Mouse (Mus musculus) frontal cortex, postnatal 14 days (tissue): Measurements from ENCODE around the gene Fam71f1.

Experiments
- DNase-seq, 2 experiments: peaks; one replicate each; pipeline ENCODE4 v3.0.0; 2022; ENCODE audit warnings: low spot score in 2 of 2

Fam71f1 gene

DNA sequence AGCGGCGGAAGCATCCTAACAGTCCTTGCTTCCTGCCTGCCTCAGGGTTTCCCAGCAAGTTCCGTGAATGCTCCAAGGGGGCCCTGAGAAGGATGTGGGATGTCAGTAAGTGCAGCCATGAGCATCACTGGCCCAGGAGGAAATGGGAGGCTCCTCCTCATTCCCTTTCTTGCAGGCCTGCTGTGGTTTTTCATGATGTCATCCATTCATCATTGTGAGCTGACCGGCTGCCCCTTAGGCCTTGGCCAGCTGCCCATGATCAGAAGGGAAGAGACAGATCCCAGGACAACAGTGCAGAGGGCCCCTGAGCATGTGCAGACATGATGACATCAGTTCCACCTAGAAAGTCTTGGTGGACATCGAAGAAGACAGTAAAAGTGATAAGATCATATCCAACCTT, at the start of gene Fam71f1:
Gene Fam71f1 (plus strand): TSS at position 262 of the 400 bp plus-strand sequence.
- DNase-seq = no peak

- no peak for DNase-seq
Measured at GRCm38 (mm10) chr6:29270961-29271360, 48.0 kb upstream of the Fam71f1 start.

DNA sequence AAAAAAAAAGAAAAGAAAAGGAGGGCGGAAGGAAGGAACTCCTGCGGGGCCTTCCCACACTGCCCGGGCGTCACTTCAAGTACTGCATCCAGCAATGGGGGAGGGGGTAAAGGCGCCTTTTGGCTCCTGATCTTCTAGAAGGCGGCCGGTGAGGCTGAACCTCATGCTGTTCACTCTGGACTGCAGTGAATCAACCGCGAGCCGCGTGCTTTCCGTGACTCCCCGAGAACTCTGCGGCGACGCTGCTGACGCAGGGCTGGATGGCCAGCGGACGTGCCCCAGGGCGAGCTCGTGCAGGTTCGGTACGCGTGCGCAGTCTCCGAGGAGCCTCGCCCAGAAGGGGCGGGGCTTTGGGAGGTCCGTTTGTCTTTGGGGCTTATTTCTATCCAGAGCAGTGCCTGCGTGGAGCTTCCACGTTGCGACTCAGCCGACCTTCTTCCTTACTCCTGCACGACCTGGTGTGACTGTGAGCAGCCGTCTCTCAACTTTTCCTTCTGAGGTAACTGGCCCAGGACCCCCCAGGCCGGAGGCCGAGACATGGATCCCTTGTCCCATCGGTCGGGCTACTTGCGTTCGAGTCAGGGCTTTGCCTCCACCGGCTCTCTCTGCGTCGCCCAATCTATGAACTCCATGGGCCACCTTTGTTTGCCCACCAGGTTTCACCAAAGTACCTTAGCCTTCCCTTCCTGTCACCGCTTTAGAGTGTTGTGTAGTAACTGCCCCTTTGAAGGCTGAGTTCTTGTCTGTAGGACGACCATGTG, 46.4 kb upstream of the Fam71f1 start, which contains the start of gene Hilpda:
Gene Hilpda (plus strand): TSS at position 177 of the 761 bp plus-strand sequence.
- DNase-seq = peak; percentile 78 to 85

DNA sequence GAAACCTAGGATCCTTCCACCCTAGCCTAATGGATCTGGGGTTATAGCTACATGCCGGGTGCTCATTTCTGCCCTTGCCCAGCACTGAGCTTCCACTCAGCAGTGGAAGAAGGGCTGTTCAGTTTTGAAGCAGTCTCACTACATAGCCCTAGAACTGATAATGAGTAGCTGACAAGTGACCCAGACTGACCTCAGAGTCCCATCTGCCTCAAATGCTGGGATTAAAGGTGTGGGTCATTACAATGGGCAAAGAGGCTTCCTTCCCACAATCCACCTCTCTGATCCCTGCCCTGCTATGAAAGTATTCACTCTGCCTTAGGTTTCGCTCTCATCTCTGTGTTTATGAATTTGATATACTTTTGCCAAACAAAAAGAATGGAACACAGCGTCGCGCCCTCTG, 42.2 kb upstream of the Fam71f1 start:
- DNase-seq = no peak

- DNase-seq = peak in 1 of 2 experiments; percentile 23
Measured at GRCm38 (mm10) chr6:29278513-29279267, 40.2 kb upstream of the Fam71f1 start.

- no peak for DNase-seq
Measured at GRCm38 (mm10) chr6:29279293-29279692, 39.6 kb upstream of the Fam71f1 start, which contains the start of gene Fam71f2. Gene Fam71f2 (plus strand): TSS chr6:29279593.

DNA sequence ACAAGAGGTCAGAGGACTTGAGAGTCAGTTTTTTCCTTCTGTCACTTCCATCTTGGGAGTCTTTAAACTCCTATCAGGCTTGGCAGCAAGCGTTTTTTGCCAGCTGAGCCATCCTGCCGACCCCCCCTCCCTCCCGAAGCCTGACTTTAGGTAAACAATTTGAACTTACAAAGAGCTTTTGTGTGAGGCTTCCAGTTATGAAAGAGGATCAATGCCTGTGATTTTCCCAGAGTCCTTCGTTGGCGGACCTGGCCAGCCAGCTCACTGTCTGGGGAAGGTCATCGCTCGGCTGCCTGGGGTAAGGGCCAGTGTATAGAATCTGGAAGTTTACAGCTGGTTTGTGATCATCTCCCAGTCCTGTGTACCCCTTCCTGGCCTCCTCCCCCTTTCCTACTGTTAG, 38.3 kb upstream of the Fam71f1 start:
- no peak for DNase-seq

DNA sequence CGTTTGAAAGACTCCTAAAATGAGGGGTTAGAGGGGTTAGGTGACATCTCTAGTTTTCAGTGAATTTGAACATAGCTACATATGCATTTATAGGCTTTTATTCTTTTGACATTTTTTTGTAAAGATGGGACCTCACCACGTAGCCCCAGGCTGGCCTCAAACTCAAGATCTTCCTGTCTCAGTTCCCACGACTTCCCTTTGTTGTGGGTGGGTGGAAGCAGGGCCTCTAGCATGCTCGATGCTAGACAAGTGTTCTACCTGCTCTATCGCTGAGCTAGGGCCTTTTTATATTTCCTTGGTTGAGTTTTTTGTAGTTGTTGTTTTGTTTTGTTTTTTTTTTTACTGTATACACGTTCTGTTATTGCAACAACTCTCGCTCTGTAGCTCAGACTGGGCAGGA, 32.1 kb upstream of the Fam71f1 start:
- DNase-seq = no peak

DNA sequence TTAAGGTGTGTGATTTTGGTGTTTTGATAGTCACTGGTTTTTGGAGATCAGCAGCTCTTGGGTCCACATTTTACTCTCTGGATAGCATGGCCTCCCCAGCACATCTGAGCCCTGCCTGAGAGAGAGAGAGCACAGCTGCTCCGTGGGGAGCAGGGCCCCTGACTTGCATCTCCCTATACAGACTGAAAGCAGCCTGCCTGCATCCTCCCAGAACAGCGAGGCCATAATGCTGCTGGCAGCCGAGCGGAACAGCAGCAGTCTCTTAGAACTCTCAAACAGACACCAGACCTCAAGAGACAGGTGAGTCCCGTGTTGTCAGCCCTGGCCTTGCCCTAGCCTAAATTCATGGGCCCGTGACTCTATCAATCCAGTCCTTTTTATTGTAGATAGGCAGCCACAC, 31.5 kb upstream of the Fam71f1 start:
- no peak for DNase-seq

DNA sequence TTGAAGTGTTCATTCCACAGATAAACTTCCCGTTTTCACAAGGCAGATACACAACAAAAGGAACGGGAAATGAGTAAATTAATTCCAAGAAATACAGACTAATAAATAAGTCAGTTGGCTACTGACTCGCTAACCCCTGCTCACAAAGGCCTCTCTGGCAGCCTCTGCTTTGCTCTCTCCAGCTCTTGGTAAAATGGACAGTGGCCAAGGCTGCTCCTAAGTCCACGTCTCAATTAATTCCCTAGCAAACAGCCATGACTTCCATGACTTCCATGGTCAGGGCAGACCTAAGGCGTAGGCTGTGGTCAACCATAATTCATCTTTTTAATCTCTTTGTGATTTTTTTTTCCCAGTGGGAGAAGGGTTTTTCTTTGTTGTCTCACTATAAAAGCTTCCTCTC, 31.0 kb upstream of the Fam71f1 start:
- no peak for DNase-seq

DNA sequence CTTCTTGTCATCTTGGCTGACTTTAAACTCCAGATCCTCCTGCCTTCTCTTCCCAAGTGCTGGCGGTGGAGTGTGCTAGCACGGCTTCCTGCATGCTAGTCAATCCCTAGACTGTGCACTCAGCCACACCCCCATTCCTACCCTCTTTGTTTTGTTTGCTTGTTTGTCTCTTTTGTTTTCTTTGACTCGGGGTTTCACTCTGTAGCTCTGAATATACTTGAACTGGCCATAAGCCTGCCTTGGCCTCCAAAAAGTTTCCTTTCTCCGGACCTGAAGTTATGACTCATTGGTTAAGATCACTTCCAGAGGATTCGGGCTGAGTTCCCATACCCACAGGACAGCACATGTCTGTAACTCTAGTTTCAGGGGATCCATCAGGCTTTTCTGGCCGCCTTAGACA, 30.3 kb upstream of the Fam71f1 start:
- DNase-seq = no peak

GRCm38 (mm10) chr6:29299112-29299511, 19.8 kb upstream of the Fam71f1 start:
- no peak for DNase-seq

GRCm38 (mm10) chr6:29303251-29303650, 15.7 kb upstream of the Fam71f1 start:
- DNase-seq = no peak

DNA sequence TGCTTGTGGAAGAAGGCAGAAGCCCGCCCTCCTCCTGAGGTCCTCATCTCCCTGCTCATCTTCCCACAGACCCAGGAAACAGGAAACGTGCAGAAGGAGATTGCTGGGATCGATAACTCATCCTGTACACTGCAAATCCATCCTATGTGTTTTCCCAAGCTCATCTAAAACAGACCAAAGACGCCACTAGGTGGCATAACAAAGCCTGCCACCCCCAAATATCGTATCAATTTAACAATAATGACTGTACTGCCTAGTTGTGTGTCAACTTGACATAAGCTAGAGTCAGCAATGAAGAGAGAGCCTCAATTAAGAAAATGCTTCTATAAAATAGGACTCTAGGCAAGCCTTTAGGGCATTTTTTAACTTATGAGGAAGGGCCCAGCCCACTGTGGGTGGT, 15.2 kb upstream of the Fam71f1 start:
- DNase-seq = no peak

GRCm38 (mm10) chr6:29305462-29305861, 13.5 kb upstream of the Fam71f1 start:
- DNase-seq = no peak

GRCm38 (mm10) chr6:29308846-29309605, 9.9 kb upstream of the Fam71f1 start:
- no peak for DNase-seq

DNA sequence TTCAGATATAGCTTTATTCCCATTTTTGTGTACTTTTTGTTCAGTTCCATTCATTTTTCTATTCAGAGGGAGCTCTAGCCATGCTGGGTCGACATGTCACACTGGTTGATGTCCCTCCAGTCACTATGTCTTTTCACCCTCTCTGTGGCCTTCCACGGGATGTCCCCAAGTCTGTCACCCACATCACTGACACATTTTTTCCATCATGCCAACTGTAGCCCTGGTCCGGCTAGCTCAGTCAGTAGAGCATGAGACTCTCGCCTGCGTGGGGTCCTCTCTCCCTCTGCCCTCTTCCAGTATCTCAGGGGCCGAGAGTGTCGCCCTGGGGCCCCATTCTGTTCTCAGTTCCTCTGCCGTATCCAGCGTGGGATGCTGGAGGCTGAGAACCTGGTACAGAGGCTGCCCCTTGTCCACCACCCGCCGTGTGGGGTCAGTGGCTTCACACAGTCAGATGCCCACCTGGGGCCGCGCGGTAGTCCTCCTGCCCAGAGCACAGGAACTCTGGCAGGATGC, 5.2 kb upstream of the Fam71f1 start:
- DNase-seq = no peak

DNA sequence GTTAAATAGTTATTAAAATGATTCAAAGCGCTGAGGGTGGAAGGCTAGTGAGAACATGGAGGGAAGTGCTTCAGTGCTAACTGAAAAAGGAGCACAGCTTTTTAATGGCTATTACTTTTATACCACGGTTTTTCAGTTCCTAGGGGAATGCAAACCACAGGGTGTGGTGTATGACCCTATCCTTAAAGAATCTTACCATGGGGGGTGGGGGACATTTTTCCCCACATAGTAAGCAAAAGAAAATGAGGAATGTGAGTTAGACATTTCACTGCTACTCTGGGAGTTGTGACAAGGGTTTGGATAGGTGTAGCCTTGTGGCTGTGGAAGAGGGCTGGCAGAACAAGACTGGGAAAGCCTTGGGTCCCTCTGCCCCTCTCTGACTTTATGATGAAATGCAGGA, 1.7 kb upstream of the Fam71f1 start:
- DNase-seq = no peak

DNA sequence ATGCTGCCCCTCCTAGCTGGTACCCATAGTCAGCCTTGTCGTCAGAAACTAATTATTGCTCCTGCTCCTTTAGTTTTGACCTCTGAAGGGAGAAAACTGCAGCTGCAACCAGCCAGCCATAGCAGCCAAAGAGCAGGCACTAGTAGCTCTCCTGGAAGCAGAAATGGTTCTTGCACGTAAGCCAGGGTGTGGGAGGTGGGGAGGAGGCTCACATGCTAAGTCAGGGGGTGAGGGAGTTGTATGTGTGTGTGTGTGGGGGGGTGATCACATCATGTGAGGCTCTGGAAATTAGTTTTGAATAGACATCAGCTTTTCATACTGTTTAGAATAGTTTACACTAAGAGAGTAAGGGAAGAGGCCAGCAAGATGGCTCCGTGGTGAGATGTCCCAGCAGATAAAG, 999 bp upstream of the Fam71f1 start:
- DNase-seq = no peak

- no peak for DNase-seq
Measured at GRCm38 (mm10) chr6:29321586-29321985, 2.6 kb downstream of the Fam71f1 start.

GRCm38 (mm10) chr6:29322147-29322546, 3.2 kb downstream of the Fam71f1 start:
- no peak for DNase-seq

DNA sequence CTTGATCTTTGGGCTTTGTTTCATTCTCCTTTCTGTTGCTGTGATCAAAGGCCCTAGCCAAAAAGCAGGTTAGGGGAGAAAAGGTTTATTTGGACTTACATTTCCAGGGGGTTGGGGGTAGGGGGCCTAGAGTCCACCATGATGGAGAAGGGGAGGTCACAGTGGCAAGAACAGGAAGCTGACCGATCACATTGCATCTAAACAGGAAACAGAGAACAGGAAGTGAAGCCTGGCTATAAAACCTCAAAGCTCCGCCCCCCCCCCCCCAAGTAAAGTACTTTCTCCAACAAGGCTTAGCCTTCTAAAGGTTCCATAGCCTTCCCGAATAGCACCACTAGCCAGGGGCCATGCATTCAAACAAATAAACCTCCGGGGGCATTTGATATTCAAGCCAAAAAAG, 3.8 kb downstream of the Fam71f1 start:
- no peak for DNase-seq
